Mouse (Mus musculus) thymus, postnatal 36 days (tissue): ENCODE results near the gene Mageb5.
"Not testable (repeated sequence)": the region's sequence is repeated elsewhere in the genome, so short reads cannot be mapped to it uniquely, and the experiment has no call there.

Experiments
- DNase-seq, 2 experiments: peaks; one replicate each; pipeline ENCODE4 v3.0.0; 2022; ENCODE audit warnings: mixed read lengths in 2 of 2

Mageb5 gene

DNA sequence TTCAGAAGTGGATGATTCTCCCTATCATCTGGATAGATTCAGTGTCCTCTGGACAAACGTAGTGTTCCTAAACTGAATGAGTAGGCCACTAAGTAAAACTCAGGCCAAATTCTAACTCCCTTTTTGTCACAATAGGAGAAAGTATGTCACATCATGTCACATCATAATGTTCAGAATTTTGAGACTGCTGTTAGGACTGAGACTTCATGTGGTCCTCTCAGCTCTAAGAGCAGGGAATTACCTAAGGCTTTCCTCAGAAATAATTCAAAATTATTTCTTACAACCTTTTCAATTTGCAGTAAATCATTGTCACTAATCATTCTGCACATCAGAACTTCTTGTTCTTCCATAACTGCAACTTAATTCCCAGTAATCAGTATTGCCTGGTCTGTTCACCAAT lies at the start of gene Mageb5:
Mageb5 (minus strand) TSS at position 101 of the 400 bp plus-strand sequence.
- DNase-seq, result not testable (repeated sequence)

DNA sequence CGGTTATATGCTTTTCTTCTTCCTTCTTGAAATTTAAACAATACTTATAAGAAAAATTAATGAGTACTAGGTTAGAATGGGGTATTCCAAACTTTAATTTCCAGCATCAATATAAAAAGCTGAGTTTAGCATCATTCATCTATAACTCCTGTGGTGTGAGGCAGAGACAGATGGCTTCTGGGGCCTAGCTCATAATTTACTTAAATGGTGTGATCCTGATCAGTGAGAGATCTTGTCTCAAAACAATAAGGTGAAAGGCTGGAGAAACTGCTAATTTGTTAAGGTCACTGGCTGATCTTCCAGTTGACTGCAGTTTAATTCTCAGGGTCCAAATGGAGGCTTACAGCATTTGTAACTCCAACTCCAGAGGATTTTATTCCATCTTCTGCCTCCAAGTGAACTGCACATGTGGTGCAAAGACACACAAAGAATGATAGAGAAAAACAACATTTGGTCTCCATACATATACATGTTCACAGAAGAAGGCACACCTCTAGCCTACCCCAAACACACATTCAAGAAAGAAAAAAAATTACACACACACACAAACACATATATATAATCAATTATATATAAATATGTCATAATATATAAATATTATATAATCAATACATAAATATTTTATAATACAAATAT lies 23.1 kb downstream of the Mageb5 start:
- not testable (repeated sequence) for DNase-seq
